Mouse (Mus musculus): ENCODE results near the gene Hoxd4.
A peak's percentile ranks its signal among the peaks of the same experiment; 100 is the strongest.

The Hoxd4 gene

DNA sequence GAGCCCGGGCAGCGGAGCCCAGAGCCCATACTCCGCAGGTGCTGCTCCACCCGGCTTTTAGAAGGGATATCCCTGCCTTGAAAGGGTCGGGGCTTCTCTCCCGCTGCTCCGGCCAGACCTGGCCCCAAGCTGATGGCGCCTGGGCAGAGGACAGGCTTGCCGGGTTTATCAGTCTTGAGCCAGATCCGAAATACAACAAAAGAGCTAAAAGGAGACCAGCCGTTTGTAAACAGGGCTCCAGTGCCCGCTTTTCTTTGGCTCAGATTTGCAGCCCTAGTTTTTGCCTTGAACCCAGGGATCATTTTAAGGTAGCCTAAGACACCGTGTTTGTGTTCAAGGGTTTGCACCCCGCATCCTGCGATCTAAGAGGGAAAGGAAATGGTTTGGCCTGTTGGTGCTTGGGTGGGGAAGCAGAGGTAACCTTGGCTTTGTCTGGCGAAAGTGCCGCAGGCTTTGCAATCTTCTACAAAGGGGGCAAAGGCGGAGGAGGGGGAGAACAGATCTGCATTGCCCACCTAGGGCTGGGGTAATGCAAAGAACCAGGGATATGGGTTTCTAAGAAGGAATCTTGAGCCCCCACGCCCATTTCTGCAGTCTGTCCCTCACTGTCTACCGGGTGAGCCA lies 18.8 kb upstream of the Hoxd4 start:
- DNase-seq = no peak

DNA sequence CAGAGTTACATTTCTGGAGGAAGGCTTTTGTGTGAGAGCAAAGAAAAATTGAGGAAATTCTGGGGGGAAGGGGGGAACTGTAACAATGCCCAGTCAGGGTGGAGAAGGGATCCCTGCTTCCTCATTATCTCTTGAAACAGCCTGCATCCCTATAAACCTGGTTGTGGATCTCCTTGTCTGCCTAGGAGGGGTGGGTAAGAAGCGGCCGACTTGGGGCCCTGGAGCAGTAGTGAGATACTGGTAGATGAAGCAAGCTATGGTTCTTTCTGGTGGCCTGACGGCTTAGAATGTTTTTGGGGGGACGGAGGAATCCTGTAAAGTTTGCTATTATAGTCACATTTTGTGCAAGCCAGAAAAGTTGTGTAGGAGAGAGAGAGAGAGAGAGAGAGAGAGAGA lies 18.3 kb upstream of the Hoxd4 start:
- no peak for DNase-seq

DNA sequence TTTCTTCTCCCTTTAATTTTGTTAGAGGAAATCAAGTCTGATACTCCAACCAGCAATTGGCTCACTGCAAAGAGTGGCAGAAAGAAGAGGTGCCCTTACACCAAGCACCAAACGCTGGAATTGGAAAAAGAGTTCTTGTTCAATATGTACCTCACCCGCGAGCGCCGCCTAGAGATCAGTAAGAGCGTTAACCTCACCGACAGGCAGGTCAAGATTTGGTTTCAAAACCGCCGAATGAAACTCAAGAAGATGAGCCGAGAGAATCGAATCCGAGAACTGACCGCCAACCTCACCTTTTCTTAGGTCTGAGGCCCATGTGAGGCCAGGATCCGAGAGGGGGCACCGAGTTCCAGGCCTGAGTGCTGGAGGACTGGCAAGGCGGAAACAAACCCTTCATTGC lies 17.7 kb upstream of the Hoxd4 start:
- peak; percentile 82 to 83 for DNase-seq

DNA sequence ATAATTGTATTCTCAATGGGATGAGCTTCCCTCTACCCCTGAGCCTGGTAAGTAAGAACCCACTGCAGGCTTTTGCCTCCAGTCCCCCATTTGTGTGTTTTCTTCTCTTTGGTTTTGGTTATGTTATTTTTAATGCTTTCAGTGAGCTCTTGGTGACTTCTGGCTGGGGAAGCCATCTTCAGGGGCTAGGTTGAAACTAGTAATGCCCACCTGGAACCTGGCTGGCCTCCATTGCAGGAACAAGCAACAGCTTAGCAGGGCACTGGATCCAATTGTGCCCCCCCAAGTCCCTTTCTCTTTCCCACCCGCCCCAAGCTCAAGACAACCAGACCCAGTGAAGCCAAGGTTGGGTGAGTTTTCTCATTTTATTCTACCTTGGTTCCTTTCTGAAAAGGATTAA lies 16.3 kb upstream of the Hoxd4 start:
- no peak for DNase-seq

DNA sequence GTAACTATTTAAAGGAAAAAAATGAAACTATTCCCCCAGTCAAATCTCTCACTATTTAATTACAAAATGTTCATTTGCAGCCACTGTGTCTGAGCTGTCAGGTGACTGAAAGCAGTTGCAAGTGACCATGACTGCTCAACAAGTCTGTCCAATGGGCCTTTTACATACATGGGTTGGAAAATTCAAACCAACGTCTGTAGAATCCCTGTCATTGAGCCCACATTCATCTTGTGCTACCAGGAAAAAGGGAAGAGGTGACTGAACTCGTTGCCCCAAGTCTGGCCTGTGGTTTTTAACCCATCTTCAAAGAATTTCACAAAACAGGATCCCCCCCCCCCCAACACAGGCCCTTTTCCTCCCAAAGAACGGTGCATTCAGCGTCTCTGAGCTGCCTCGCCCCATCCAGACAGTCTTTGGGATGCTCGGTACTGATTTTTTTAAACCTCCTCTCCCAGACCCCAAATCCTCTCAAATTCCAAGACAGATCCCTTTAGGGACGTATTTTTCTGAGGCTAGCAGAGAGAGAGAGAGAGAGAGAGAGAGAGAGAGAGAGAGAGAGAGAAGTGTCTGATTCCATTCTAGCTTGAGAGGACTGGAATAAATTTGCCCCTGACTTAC lies 15.8 kb upstream of the Hoxd4 start:
- no peak for DNase-seq

DNA sequence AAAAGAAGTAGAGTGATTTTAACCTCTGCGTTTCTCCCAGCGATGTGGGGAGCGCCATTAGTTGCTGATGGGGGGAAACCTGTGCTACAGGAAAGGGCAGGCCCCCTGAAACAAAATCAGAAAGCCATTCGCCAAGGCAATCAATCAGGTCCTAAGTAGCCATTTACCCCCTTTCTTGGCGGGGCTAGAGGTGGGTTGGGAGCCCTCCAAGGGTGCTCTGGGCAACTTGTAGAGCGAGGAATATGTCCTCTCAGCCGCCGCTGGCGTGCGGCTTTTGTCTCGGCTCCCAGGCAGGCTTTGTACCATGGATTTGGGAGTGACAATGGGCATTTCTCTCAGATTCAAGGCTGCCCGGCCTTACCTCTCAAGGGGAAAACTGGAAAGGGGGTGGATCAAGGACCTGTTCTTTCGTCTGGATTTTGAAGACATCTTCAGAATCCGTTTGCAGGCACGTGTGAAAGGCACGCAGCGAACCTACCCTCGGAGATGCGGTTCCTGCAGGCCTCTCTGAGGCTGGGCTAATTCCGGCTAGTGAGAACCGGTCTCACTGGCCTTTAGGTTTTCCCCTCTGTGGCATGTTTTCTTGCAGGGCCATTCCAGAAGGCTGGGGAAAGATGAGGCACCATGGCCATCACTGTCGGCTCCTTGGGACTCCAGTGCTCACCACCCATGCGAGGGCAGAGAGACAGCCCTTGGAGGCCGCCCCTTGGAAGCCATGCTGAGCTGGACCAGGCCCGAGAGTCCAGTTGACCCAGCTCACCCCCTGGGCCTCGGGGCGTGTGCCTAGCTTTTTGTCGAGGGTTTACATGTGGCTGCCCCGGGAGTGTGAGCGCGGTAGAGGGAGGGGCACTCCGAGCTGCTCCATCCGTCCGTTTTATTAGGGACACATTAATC lies 15.0 kb upstream of the Hoxd4 start:
- peak in 1 of 2 experiments; percentile 48 for DNase-seq

DNA sequence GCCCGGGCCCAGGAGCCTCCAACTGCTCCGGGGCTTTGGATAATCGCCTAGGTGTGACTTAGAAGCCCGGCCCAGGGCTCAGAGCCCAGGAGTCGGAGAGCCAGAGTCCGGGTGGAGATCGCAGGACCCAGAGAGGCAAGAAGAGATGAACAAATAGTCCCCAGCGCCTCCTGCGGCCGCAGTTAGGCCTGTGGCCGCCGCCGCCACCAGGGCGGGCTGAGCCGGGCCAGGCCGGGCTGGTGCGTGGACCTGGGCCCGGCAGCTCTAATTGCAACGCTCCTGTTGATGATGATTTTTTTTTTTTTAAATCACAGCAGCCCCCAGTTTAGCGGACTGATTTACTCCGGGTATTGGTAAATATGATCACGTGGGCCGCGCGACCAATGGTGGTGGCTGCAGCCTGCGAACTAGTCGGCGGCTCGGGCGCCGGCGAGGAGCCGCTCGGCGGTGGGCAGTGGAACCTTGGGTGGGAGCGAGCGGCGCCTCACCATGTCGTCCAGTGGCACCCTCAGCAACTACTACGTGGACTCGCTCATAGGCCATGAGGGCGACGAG lies 14.1 kb upstream of the Hoxd4 start, which contains the start of gene Hoxd9:
Gene Hoxd9, plus strand, starts transcription at position 161 of the 555 bp plus-strand sequence.
- peak; percentile 85 to 87 for DNase-seq

DNA sequence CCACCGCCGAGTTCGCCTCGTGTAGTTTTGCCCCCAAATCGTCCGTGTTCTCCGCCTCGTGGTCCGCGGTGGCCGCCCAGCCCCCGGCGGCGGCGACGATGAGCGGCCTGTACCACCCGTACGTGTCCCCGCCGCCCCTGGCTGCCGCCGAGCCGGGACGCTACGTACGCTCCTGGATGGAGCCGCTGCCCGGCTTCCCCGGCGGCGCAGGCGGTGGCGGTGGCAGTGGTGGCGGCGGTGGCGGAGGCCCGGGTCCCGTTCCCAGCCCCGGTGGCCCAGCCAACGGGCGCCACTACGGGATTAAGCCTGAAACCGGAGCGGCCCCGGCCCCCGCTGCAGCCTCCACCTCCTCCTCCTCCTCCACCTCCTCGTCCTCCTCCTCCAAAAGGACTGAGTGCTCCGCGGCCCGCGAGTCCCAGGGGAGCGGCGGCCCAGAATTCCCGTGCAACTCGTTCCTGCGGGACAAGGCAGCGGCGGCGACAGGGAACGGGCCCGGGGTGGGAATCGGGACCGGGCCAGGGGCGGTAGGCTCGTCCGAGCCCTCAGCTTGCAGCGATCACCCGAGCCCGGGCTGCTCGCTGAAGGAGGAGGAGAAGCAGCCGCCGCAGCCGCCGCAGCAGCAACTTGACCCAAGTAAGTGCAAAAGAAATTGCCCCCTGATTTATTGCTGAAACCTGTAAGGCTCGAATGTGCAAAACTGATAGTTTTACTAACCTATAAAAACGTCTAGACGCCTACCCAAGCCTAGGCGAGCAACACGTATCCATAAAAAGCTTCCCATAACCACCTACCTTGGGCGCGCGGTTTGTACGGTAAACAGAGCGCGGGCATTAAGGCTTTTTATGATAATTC lies 13.3 kb upstream of the Hoxd4 start:
- DNase-seq = peak in 1 of 2 experiments; percentile 61

DNA sequence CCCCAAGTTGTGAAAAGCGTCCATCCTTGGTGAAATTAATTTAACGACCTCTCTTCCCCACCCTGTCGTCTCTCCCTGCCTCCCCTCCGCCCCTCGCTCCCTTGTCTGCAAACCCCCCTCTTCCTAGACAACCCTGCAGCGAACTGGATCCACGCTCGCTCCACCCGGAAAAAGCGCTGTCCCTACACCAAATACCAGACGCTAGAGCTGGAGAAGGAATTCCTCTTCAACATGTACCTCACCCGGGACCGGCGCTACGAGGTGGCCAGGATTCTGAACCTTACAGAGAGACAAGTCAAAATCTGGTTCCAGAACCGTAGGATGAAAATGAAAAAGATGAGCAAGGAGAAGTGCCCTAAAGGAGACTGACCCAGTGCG lies 12.7 kb upstream of the Hoxd4 start:
- DNase-seq = peak in 1 of 2 experiments; percentile 48

DNA sequence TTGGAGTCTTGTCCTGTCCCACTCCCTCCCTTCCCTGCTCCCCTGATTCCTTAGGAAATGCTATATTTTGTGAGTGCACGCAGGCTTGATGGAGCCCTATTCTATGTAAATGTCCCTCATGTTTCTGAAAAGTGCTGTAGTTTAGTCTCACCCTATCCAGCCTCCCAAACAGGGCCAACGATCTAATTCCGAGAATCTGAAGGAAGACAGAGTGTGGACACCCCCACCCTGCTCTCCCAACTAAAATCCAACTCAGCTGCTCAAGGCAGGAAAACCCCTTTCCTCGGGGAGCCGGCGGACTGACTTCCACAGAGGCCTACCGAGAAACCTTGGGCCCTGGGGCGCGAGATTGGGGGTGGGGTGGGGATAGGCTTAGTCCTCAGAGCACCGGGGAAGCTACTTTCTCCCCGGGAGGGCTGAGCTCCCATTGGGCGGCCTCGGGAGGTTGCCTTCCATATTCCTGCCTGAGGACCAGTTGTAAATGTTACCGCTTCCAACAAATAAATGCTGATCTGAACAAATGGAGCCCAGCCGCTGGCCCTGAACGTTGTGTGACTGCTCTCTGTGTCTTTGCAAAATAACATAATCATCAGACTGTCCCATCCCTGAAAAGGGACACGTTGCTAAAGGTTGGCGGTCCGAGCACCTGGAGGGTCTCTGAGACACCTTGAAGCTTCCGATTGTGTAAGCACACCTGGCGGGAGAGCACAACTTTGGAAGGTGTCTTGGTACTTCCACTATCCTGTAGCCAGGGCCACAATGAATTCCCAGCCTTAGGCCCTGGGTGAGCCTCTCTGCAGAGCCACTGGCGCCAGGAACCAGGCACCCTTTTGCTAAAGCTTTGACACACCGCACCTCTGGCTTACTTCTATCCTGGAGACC lies 11.8 kb upstream of the Hoxd4 start:
- peak in 1 of 2 experiments; percentile 56 for DNase-seq

DNA sequence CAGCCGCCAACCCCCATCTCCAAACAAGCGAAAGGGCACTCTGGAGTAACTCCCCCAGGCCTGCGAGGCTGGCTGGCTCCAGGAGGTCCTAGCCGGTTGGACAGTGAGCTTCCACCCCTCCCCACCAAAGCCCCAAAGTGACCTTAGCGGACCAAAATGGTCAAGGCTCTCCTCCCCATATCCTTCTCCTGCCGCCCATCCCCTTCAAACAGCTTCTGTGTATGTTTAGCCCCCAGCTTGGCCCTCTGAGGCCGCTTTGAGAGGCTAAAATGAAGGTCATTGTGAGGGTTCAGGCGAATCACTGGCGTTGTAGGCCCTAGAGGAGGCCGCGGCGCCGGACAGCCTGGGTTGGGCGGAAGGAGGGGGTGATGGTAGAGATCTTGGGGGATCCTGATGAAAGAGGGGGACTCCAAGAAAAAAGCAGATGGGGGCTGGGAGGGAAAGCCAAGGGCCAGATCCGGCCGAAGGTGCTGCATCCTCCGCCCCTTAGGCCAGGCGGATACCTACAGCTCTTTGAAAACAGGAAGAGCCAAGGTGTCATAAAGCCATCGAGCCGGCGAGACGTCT lies 11.1 kb upstream of the Hoxd4 start:
- peak in 1 of 2 experiments; percentile 67 for DNase-seq

DNA sequence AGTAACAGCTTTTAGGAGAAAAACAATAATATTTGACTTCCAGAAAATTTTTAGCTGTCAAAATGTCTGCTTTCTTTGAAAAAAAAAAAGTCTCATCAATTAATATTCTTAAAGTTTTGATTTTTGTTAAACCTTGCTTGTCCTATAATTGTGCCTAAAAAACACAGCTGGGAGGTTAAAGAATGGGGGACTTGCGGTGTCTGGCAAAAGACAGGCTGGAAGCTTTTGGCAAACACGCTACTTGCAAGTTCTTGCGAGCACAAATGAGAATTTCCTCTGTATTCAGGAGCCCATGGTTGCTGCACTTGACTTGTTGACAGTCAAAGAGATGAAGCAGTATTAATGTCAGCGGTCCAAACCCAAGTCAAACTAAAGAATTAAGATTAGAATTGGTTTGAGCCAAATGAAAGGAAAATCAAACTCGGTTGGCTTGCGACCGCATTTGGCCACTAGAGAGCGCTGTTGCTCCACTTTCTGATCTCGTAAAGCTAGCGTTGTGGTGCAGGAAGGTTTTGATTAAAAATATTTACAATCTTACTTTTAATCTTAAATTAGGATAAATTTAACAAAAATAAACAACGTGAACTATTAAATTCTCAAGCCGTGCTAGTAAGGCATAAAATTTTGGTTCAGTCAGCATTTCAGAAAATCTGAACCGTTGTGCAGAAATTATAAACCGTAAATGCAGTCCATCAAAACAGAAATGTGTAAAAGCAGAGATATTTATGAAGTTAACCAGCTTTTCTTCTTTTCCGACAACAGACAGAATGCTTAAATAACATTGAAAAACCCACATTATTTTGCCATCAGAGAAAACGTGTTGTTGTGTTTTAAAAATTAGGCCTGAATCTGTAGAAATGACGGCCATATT lies 9.5 kb upstream of the Hoxd4 start:
- peak; percentile 83 to 93 for DNase-seq

DNA sequence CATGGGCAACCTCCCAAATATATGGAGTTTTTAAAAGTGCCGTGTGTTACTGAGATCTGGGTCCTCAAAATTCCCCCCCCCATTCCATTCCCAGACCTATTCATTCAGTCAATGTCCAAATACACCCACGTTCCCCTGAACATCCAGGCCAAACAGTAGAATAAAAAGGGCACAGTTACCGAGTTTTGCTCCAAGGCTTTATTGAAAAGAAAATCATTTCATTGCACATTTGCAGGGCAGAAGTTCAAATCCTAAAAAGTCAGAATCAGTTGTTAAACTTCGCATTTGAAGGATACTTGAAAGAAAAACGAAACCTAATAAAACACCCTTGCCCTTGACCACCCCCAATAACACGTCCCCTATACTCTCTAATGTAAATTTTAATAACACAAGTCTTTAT lies 8.9 kb upstream of the Hoxd4 start:
- DNase-seq = no peak

DNA sequence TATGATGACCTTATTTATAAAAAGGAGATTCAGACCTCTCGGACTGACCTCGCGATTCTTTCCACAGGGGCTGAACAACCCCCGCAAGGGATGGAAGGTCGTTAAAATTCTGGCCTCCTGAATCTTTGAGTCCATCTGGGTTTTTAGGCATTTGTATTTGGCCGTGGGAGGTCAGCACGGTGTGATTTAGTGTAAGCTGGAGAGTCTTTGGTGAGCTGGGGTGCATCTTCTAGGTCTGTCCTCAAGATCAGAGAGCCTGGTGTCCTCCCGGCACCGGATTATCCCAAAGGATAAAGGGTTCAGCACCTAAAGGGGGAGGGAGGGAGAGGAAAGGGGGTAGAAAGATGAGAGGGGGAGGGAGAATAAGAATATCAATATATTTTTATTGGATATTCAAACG lies 8.4 kb upstream of the Hoxd4 start:
- no peak for DNase-seq

DNA sequence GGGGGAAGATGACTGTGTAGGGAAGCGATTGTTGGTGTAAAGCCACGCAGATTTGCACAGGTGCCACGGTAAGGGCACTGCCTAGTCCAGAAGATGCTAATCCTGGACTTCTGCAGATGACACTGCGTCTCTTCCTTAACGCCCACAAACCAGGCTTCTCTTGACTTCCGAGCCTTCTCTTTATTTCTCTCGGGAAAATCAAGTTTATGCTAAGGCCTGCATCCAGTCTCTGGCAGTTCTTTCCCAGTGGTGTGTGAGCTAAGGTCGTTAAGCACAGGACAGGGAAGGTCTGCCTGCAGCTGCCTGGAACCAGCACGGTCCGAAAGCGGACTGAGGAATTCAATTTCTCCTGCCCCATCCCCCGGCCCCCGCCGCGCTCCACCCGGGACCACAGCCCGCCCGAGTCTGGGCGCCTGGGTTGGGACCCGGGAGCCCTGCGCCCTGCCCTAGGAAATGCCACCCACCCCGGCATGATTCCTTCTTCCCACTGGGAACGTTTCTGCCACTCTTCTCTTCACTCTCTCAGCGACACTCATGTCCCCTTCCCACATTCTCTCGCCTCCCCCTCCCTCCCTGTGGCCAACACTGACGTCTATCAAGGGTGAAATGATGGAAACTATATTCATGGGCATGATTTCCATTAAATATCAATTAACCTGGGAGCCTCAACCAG lies 7.9 kb upstream of the Hoxd4 start:
- DNase-seq = peak; percentile 81 to 82

DNA sequence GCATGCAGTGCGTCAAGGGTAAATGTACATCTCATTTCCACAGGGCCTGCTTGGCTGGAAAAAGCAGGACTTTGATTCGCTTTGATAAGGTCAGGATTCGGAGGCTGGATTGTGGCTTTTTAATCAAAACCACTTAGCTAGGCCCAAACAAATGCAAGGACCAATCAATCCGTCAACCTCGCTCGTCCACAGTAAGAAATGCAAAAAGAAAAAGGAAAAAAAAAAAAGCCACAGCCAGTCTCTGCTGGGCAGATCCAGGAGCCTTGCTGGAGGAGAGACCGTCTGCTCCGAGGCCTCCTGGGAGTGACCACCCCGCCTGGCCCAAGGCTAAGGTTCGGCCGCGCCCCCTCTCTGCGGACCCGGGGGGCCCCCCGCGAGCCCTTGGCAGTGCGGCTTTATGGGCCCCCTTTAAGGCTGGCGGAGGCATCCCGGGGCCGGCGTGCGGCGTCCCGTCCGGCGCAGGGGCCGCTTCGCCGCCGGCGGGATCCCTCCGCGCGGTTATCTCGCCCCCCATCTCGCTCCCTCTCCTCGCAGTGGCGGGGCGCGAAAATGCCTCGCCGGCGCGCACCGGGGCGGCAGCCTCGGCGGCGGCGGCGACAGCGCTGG lies 7.2 kb upstream of the Hoxd4 start, which contains the start of gene Hoxd8:
Gene Hoxd8, plus strand, starts transcription at position 223 of the 606 bp plus-strand sequence.
- DNase-seq = peak; percentile 86 to 91

DNA sequence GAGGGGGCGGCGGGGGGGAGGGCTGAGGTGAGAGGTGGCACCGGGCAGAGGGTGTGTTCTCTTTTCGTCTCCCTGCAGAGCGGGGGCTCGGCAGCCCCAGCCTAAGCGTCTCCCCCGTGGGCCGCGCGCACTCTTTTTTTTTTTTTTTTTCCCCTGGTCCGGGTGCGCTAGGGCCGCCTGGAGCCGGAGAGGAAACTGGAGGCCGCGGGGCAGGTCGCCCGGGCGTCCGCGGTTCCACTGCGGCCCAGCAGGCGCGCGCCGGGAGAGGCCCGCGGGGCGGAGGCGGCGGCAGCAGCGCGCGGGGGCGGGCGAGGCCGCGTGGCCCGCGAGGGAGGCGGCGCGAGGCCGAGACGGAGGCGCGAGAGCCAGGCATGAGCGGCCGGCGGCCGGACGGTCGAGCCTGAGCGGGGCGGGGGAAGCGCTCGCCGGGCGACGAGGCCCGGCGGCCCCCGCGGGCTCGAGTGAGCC lies 6.7 kb upstream of the Hoxd4 start:
- peak in 1 of 2 experiments; percentile 73 for DNase-seq

DNA sequence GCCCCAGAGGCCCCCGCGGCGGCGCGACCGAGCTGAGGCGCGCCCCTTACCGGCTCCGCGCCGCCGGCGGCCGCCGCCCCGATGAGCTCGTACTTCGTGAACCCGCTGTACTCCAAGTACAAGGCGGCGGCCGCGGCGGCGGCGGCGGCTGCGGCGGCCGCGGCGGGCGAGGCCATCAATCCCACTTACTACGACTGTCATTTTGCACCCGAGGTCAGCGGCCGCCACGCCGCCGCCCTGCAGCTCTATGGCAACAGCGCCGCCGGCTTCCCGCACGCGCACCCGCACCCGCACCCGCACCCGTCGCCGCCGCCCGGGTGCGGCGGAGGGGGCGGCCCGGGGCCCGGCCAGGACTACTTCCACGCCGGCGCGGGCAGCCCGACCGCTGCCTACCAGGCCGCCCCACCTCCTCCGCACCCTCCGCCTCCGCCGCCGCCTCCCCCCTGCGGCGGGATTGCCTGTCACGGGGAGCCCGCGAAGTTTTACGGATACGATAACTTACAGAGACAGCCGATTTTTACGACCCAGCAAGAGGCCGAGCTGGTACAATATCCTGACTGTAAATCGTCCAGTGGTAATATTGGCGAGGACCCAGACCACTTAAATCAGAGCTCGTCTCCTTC lies 6.2 kb upstream of the Hoxd4 start:
- peak in 1 of 2 experiments; percentile 81 for DNase-seq

All from kidney, postnatal 36 days (tissue).